Mouse (Mus musculus) limb, embryonic 11.5 days (tissue): ENCODE data around the gene Olfr1066. TPM values are rescaled to one million over a fixed set of nuclear protein-coding genes. Genes with fewer than 3 reads are reported as not detected.
"Not testable (repeated sequence)": the region's sequence is repeated elsewhere in the genome, so short reads cannot be mapped to it uniquely, and the experiment has no call there.

ENCODE experiments used
- ATAC-seq: fragments of 200-750 bp; cut with Nextera tagmentation; 2 replicates; pipeline ENCODE4 v1.8.0; 2017; ENCODE audit warnings: low read depth; ENCODE audit not compliant: insufficient number of reproducible peaks, low FRiP score, low TSS enrichment
- DNase-seq: peaks from one replicate; pipeline ENCODE4 v3.0.0-alpha.2; 2015; ENCODE audit warnings: low spot score
- H3K27ac ChIP-seq: fragments of 300-500 bp; sonication (generic); replicated peaks from 2 replicates; pipeline ENCODE4 v1.5.1; 2014; ENCODE audit warnings: low read depth, mild to moderate bottlenecking, low read length
- H3K27me3 ChIP-seq: fragments of 300-500 bp; sonication (generic); 2 replicates; pipeline ENCODE4 v1.6.1; 2014; ENCODE audit warnings: mild to moderate bottlenecking, low read length, mixed read lengths; ENCODE audit not compliant: control insufficient read depth, insufficient read depth
- H3K36me3 ChIP-seq: fragments of 300-500 bp; sonication (generic); 2 replicates; pipeline ENCODE4 v1.6.1; 2014; ENCODE audit warnings: mild to moderate bottlenecking, low read length, moderate library complexity, mixed read lengths; ENCODE audit not compliant: control insufficient read depth, insufficient read depth
- H3K4me1 ChIP-seq: fragments of 300-500 bp; sonication (generic); 2 replicates; pipeline ENCODE4 v1.6.1; 2014; ENCODE audit warnings: low read length, mixed read lengths; ENCODE audit not compliant: control insufficient read depth, insufficient read depth
- H3K4me2 ChIP-seq: fragments of 300-500 bp; sonication (generic); 2 replicates; pipeline ENCODE4 v1.6.1; 2014; ENCODE audit warnings: low read depth, mild to moderate bottlenecking, moderate library complexity; ENCODE audit not compliant: severe bottlenecking
- H3K4me3 ChIP-seq: fragments of 300-500 bp; sonication (generic); 2 replicates; pipeline ENCODE4 v1.5.1; 2014; ENCODE audit warnings: low read depth, low read length
- H3K9ac ChIP-seq: fragments of 300-500 bp; sonication (generic); 2 replicates; pipeline ENCODE4 v1.6.1; 2014; ENCODE audit warnings: mild to moderate bottlenecking, low read length
- H3K9me3 ChIP-seq: fragments of 300-500 bp; sonication (generic); 2 replicates; pipeline ENCODE4 v1.6.1; 2016; ENCODE audit warnings: low read length; ENCODE audit not compliant: control insufficient read depth
- WGBS: fragments of 180-500 bp; shearing (Covaris S2); extraction: QIAGEN DNeasy Blood & Tissue Kit; methylation state at CpG from one replicate; pipeline ENCODE4 v1.1.7; 2014; 5-methylcytosine and 5-hydroxymethylcytosine counted together
- polyA plus RNA-seq: library from polyadenylated mRNA; unstranded; fragments of >200 nt; fragmentation: Nextera tagmentation; extraction: Ambion mirVana; gene quantifications from 2 replicates; pipeline ENCODE4 v1.2.1, GENCODE M21; 2014

The Olfr1066 gene
- not detected in 2 replicates for polyA plus RNA-seq

GRCm38 (mm10) chr2:86456169-86456568 lies at the start of gene Olfr1066:
Olfr1066 (minus strand) TSS chr2:86456269.
- ATAC-seq, result no peak
- no peaks in the 10 kb centered on the region for H3K36me3 ChIP-seq
- H3K9ac ChIP-seq, result no peak within 1 kb of the TSS
- no peaks in the 10 kb centered on the region for H3K9me3 ChIP-seq
- H3K4me1 ChIP-seq, result no peaks in the 10 kb centered on the region
- no peak within 1 kb of the TSS for H3K4me3 ChIP-seq
- H3K27me3 ChIP-seq, result no peaks in the 10 kb centered on the region
- WGBS, result 86% methylated on average over 1 of the region's 1 CpGs
- H3K4me2 ChIP-seq, result no peak within 1 kb of the TSS
- DNase-seq, result no peak
- H3K27ac ChIP-seq, result no peak within 1 kb of the TSS

GRCm38 (mm10) chr2:86487286-86487685 lies 31.2 kb upstream of the Olfr1066 start, which contains the start of gene Olfr228:
Olfr228 (minus strand) TSS chr2:86487386.
- WGBS, result 43% methylated on average over 1 of the region's 1 CpGs
- no peaks in the 10 kb centered on the region for H3K4me1 ChIP-seq
- no peak within 1 kb of the TSS for H3K9ac ChIP-seq
- H3K9me3 ChIP-seq, result no peaks in the 10 kb centered on the region
- H3K4me2 ChIP-seq, result no peak within 1 kb of the TSS
- H3K4me3 ChIP-seq, result no peak within 1 kb of the TSS
- no peaks in the 10 kb centered on the region for H3K27me3 ChIP-seq
- DNase-seq (no peak), ATAC-seq (no peak)
- H3K27ac ChIP-seq, result no peak within 1 kb of the TSS
- no peaks in the 10 kb centered on the region for H3K36me3 ChIP-seq

GRCm38 (mm10) chr2:86464442-86465109 lies 8.5 kb upstream of the Olfr1066 start:
- 42% methylated on average over 10 of the region's 10 CpGs for WGBS
- DNase-seq (peak; percentile 70), ATAC-seq (0 out of 2 replicates have a peak, but pooled peaks have one; percentile 54)
- no peaks in the 10 kb centered on the region for H3K36me3 ChIP-seq
- no peaks in the 10 kb centered on the region for H3K4me1 ChIP-seq
- H3K4me2 ChIP-seq, result no peak overlapping the region
- H3K9me3 ChIP-seq, result no peaks in the 10 kb centered on the region
- H3K4me3 ChIP-seq, result no peak overlapping the region
- no peak overlapping the region for H3K9ac ChIP-seq
- H3K27me3 ChIP-seq, result no peaks in the 10 kb centered on the region
- H3K27ac ChIP-seq, result no peak overlapping the region

GRCm38 (mm10) chr2:86460434-86460833 lies 4.4 kb upstream of the Olfr1066 start:
- 95% methylated on average over 1 of the region's 1 CpGs for WGBS
- Histone ChIP-seq H3K4me1 (no peaks in the 10 kb centered on the region), H3K27ac (no peak overlapping the region), H3K4me2 (no peak overlapping the region), H3K4me3 (no peak overlapping the region), H3K27me3 (no peaks in the 10 kb centered on the region), H3K9me3 (no peaks in the 10 kb centered on the region), H3K36me3 (no peaks in the 10 kb centered on the region), H3K9ac (no peak overlapping the region)
- ATAC-seq, result no peak
- no peak for DNase-seq

- ATAC-seq, H3K4me2 ChIP-seq, H3K9ac ChIP-seq, H3K27ac ChIP-seq, H3K27me3 ChIP-seq, H3K36me3 ChIP-seq, DNase-seq, H3K4me3 ChIP-seq, H3K9me3 ChIP-seq, H3K4me1 ChIP-seq: not testable (repeated sequence)
- WGBS, result no CpG with 5 or more reads among the region's 1 CpGs
Observed at GRCm38 (mm10) chr2:86450491-86450890, 5.6 kb downstream of the Olfr1066 start, which contains the start of gene Olfr1065. Olfr1065 (minus strand) TSS chr2:86450591.

- H3K9ac ChIP-seq, result not testable (repeated sequence)
Observed at GRCm38 (mm10) chr2:86442101-86442500, 14.0 kb downstream of the Olfr1066 start.

GRCm38 (mm10) chr2:86428511-86428910 lies 27.6 kb downstream of the Olfr1066 start:
- not testable (repeated sequence) for DNase-seq, H3K4me2 ChIP-seq, H3K27ac ChIP-seq, H3K4me3 ChIP-seq, H3K9me3 ChIP-seq, H3K4me1 ChIP-seq, H3K9ac ChIP-seq, H3K36me3 ChIP-seq, ATAC-seq, H3K27me3 ChIP-seq
- WGBS, result 89% methylated on average over 8 of the region's 8 CpGs

More at GRCm38 (mm10) chr2:86442101-86442500, 14.0 kb downstream of the Olfr1066 start:
- H3K27me3 ChIP-seq, H3K4me2 ChIP-seq, H3K9me3 ChIP-seq, ATAC-seq, H3K4me3 ChIP-seq, H3K4me1 ChIP-seq, H3K36me3 ChIP-seq, H3K27ac ChIP-seq, DNase-seq: not testable (repeated sequence)
- WGBS, result 85% methylated on average over 1 of the region's 1 CpGs

- H3K27me3 ChIP-seq, H3K27ac ChIP-seq, DNase-seq, H3K9ac ChIP-seq, ATAC-seq, H3K4me1 ChIP-seq, H3K36me3 ChIP-seq, H3K9me3 ChIP-seq, H3K4me3 ChIP-seq, H3K4me2 ChIP-seq: not testable (repeated sequence)
Observed at GRCm38 (mm10) chr2:86426649-86427048, 29.4 kb downstream of the Olfr1066 start, which contains the start of gene Olfr1062. Olfr1062 (minus strand) TSS chr2:86426749.
